Mouse (Mus musculus): ENCODE results near the gene Aplp1.

GRCm38 (mm10) chr7:30474999-30475398, 29.7 kb upstream of the Aplp1 start:
- TF ChIP-seq USF1 (IDR thresholded peaks at IDR 0.05; ENCODE audit: low read depth), result no peak
- TF ChIP-seq CTCF (IDR thresholded peaks at IDR 0.05; ENCODE audit: control insufficient read depth, insufficient read depth, insufficient read length), result no peak

All from C2C12 (cell line).